Mouse (Mus musculus) heart, adult 18-20 months (tissue): ENCODE measurements at regions not wholly inside any gene's neighbourhood (a gene's known extent, or its start where the extent isn't known, plus 50 kb on each side); places are given as distances from the start of the nearest gene placed in this dataset.

Source experiments
- DNase-seq, 2 experiments: peaks; one replicate each; pipeline ENCODE4 v3.0.0; 2021 to 2022; ENCODE audit warnings: mixed read lengths in 1 of 2

GRCm38 (mm10) chr10:116649287-116649686 lies 68.0 kb upstream of the Cnot2 start:
- no peak for DNase-seq

GRCm38 (mm10) chr10:116646035-116646434 lies 64.7 kb upstream of the Cnot2 start:
- no peak for DNase-seq

- no peak for DNase-seq
Observed at GRCm38 (mm10) chr10:116645631-116646030, 64.3 kb upstream of the Cnot2 start.

- DNase-seq = no peak
Observed at GRCm38 (mm10) chr10:116645108-116645507, 63.8 kb upstream of the Cnot2 start.
